Mouse (Mus musculus) erythroblast, embryonic 14.5 days (primary cell): ENCODE results near the gene Zfp277.

ENCODE experiments used
- GATA1 ChIP-seq: IDR thresholded peaks from 2 replicates; pipeline ENCODE4 v1.6.1; 2012; ENCODE audit warnings: low read length, inconsistent platforms, mixed read lengths
- TAL1 ChIP-seq: IDR thresholded peaks from 3 replicates; pipeline ENCODE4 v1.6.1; 2012; ENCODE audit warnings: low read length, inconsistent platforms, mixed read lengths

DNA sequence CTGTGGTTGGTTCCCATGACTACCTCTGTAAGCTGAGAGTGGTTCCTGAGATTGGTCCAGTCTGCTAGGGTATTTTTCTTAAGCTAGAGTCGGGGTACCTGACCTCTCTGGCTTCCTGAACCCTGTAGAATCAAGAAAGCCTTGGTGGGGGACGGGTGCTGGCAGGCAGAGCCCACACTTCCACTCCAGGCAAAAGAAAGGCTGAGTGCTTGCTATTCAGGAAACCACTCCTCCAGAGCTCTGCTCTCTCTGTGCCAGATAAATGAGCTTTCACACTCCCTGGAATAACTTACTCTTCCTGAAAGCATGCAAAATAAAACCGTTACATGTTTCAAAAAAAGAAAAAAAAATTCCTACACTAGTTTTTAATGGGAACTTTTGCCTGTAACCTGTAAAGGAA, 38.5 kb upstream of the Zfp277 start:
- TF ChIP-seq TAL1 (no peak), GATA1 (no peak)
